27 mouse cellular contexts compared by ENCODE assay signal in the genomic region with DNA sequence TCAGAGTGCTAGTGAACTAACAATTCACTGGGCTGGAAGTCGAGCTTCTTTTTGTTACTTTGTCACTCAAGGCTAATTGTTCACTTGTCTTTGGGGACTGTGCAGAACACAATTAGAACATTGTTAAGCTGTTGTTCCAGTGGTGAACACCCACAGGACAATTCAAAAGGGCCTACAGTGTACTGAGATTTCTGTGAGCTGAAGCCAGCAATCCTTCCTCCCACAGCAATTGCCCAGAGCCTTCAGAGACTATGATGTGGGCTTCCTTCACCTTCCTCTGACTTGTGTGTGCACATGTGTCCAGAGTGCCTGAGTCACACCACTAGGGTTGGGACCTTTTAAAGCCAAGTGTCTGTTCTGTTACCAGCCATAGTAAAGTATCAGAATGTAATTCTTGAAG. TPM values are rescaled to one million over a fixed set of nuclear protein-coding genes. Genes with fewer than 3 reads are reported as not detected.
A peak's percentile ranks its signal among the peaks of the same experiment; 100 is the strongest.
DNase-seq lines count a peak whose midpoint lies in the region; ATAC-seq and TF ChIP-seq lines count a peak whose summit lies in the region.
"Had no signal": no experiment of that assay in that cellular context is flagged by ENCODE, and none has a peak within 500 bp of the region (broad histone marks: within the 10 kb centered on the region; RNA-seq: fewer than 3 reads in every experiment).

No protein-coding gene starts in this region.

- no peak overlapping the region for H3K4me3 ChIP-seq in layer of hippocampus, adult 2 months
- H3K4me3 ChIP-seq in C2C12 (ENCODE audit: insufficient read depth, poor library complexity, severe bottlenecking) (no peak overlapping the region), myocyte (no peak overlapping the region)
- no peak overlapping the region for H3K4me3 ChIP-seq in forebrain, embryonic 14.5 days (ENCODE audit: low read depth, low read length)
- H3K4me3 ChIP-seq: erythroblast, embryonic 14.5 days; forebrain, embryonic 12.5 days; heart, embryonic 12.5 days; intestine, embryonic 15.5 days; limb, embryonic 13.5 days; lung, embryonic 15.5 days; midbrain, embryonic 13.5 days had no signal

- 14% methylated on average over 1 of the region's 1 CpGs for WGBS in forebrain, embryonic 14.5 days

- no peaks in the 10 kb centered on the region for H3K4me1 ChIP-seq in forebrain, embryonic 14.5 days (ENCODE audit: control insufficient read depth, insufficient read depth, low read length)
- H3K4me1 ChIP-seq: intestine, embryonic 15.5 days; limb, embryonic 13.5 days; lung, embryonic 15.5 days had no signal

- peaks cover 87% of the 10 kb centered on the region for H3K79me3 ChIP-seq in C2C12 (ENCODE audit: low read depth)

- TF ChIP-seq POLR2A in myocyte (IDR thresholded peaks at IDR 0.05; ENCODE audit: insufficient read length, low read depth): no peak

- H3K36me3 ChIP-seq in C2C12 (ENCODE audit: control insufficient read depth, insufficient read depth): peaks cover 73% of the 10 kb centered on the region
- H3K36me3 ChIP-seq in myocyte (ENCODE audit: control insufficient read depth, insufficient read depth): peaks cover 5% of the 10 kb centered on the region
- no peaks in the 10 kb centered on the region for H3K36me3 ChIP-seq in forebrain, embryonic 14.5 days (ENCODE audit: control insufficient read depth, insufficient read depth, low read length)
- H3K36me3 ChIP-seq: forebrain, embryonic 12.5 days; intestine, embryonic 15.5 days; limb, embryonic 13.5 days; lung, embryonic 15.5 days; midbrain, embryonic 13.5 days had no signal

- no peak for ATAC-seq in forebrain, embryonic 14.5 days
- ATAC-seq: hindbrain, embryonic 16.5 days; intestine, embryonic 15.5 days; midbrain, embryonic 13.5 days had no signal

- peaks cover 100% of the 10 kb centered on the region for H3K79me2 ChIP-seq in C2C12 (ENCODE audit: control insufficient read depth, insufficient read depth)
- H3K79me2 ChIP-seq in myocyte (ENCODE audit: control insufficient read depth, insufficient read depth): peaks cover 92% of the 10 kb centered on the region

- no peaks in the 10 kb centered on the region for H3K9me3 ChIP-seq in forebrain, embryonic 14.5 days (replicated peaks; ENCODE audit: control insufficient read depth, low read length)
- H3K9me3 ChIP-seq: forebrain, embryonic 12.5 days; G1E; intestine, embryonic 15.5 days; limb, embryonic 13.5 days; lung, embryonic 15.5 days; midbrain, embryonic 13.5 days had no signal

- peak overlapping the region; percentile 72 for H3K4me2 ChIP-seq in myocyte (ENCODE audit: low read depth)
- no peak overlapping the region for H3K4me2 ChIP-seq in forebrain, embryonic 14.5 days (ENCODE audit: low read length)
- H3K4me2 ChIP-seq: forebrain, embryonic 12.5 days; heart, embryonic 12.5 days; intestine, embryonic 15.5 days; limb, embryonic 13.5 days; liver, embryonic 11.5 days; lung, embryonic 15.5 days; midbrain, embryonic 13.5 days had no signal

- H3ac ChIP-seq in C2C12 (ENCODE audit: control insufficient read depth, insufficient read length, low read depth): no peak overlapping the region
- no peak overlapping the region for H3ac ChIP-seq in myocyte (ENCODE audit: control insufficient read depth, insufficient read length)

- H3K27me3 ChIP-seq in C2C12 (ENCODE audit: control insufficient read depth, insufficient read depth, insufficient read length) (no peaks in the 10 kb centered on the region), myocyte (ENCODE audit: control insufficient read depth, insufficient read depth, insufficient read length) (no peaks in the 10 kb centered on the region)
- H3K27me3 ChIP-seq in forebrain, embryonic 14.5 days (replicated peaks; ENCODE audit: control insufficient read depth, insufficient read depth, low read length): no peaks in the 10 kb centered on the region
- H3K27me3 ChIP-seq: forebrain, embryonic 12.5 days; heart, embryonic 12.5 days; intestine, embryonic 15.5 days; limb, embryonic 13.5 days; lung, embryonic 15.5 days; midbrain, embryonic 13.5 days had no signal

- no peak for DNase-seq in layer of hippocampus, adult 2 months (ENCODE audit: low spot score in 2 of 2)
- DNase-seq in layer of hippocampus, adult 11-12 months (ENCODE audit: low spot score): no peak
- peak; percentile 38 for DNase-seq in 416B (ENCODE audit: low read depth)
- DNase-seq in ovary, postnatal 36 days (ENCODE audit: low spot score): no peak
- no peak for DNase-seq in forebrain, embryonic 14.5 days (ENCODE audit: low spot score)
- DNase-seq: adrenal gland, adult 8-10 months; cerebellum, adult 11-12 months; cerebellum, postnatal 10 days; gastrocnemius, postnatal 14 days; heart, adult 18-20 months; heart, postnatal 4 days; kidney, adult 2 months; kidney, postnatal 10 days; lung, postnatal 36 days; thymus, postnatal 14 days had no signal

- peak overlapping the region; percentile 54 for H3K27ac ChIP-seq in layer of hippocampus, adult 2 months
- H3K27ac ChIP-seq in forebrain, embryonic 14.5 days (ENCODE audit: low read depth, low read length): no peak overlapping the region
- H3K27ac ChIP-seq: forebrain, embryonic 12.5 days; intestine, embryonic 15.5 days; limb, embryonic 13.5 days; lung, embryonic 15.5 days; midbrain, embryonic 13.5 days had no signal

- TF ChIP-seq CTCF in layer of hippocampus, adult 2 months (conservative IDR thresholded peaks at IDR 0.05): no peak
- no peak for TF ChIP-seq CTCF in C2C12 (IDR thresholded peaks at IDR 0.05; ENCODE audit: control insufficient read depth, insufficient read depth, insufficient read length)

- H3K9ac ChIP-seq in forebrain, embryonic 14.5 days (ENCODE audit: low read length): no peak overlapping the region
- H3K9ac ChIP-seq: forebrain, embryonic 12.5 days; heart, embryonic 12.5 days; intestine, embryonic 15.5 days; limb, embryonic 13.5 days; lung, embryonic 15.5 days; midbrain, embryonic 13.5 days had no signal

TF ChIP-seq in C2C12, 6 proteins besides CTCF, POLR2A, EP300 and RAD21:
- no peak for TF ChIP-seq USF1 (IDR thresholded peaks at IDR 0.05; ENCODE audit: low read depth)
- TF ChIP-seq MYOG (IDR thresholded peaks at IDR 0.05; ENCODE audit: control insufficient read depth, extremely low read depth, insufficient read length): no peak
- TF ChIP-seq CEBPB (IDR thresholded peaks at IDR 0.05; ENCODE audit: low read depth): no peak
- TF ChIP-seq MAX (IDR thresholded peaks at IDR 0.05): peak; percentile 38
- TF ChIP-seq MYOD1 (IDR thresholded peaks at IDR 0.05; ENCODE audit: control insufficient read depth, insufficient read length, low read depth): no peak
- no peak for TF ChIP-seq FOSL1 (IDR thresholded peaks at IDR 0.05; ENCODE audit: insufficient read depth, low read length, poor library complexity, severe bottlenecking)

TF ChIP-seq in myocyte, 11 proteins besides CTCF, POLR2A, EP300 and RAD21:
- TF ChIP-seq CEBPB (IDR thresholded peaks at IDR 0.05; ENCODE audit: insufficient read depth, poor library complexity, severe bottlenecking) (no peak), E2F4 (IDR thresholded peaks at IDR 0.05; ENCODE audit: insufficient read depth) (no peak), POLR2AphosphoS2 (IDR thresholded peaks at IDR 0.05; ENCODE audit: insufficient read length, low read depth) (no peak), MYOG (IDR thresholded peaks at IDR 0.05; ENCODE audit: control insufficient read depth in 1 of 3, insufficient read depth in 1 of 3, insufficient read length in 2 of 3, low read depth in 2 of 3) (no peak), SRF (IDR thresholded peaks at IDR 0.05; ENCODE audit: control insufficient read depth, insufficient read length, low read depth) (no peak), REST (IDR thresholded peaks at IDR 0.05; ENCODE audit: insufficient read depth, insufficient read length) (no peak)

RNA-seq across cellular contexts. Expression of a gene that starts 50.5 kb away (rescaled TPM):
- total RNA-seq in layer of hippocampus, adult 2 months (2021): 100 to 1,000 TPM; 160 TPM
- polyA plus RNA-seq in C2C12 (2012; fragmentation: generic; extraction: Trizol) (292 TPM), myocyte (2012; fragmentation: generic; extraction: Trizol) (103 TPM)
- polyA plus RNA-seq in forebrain, embryonic 14.5 days (2014; fragmentation: Nextera tagmentation; extraction: Ambion mirVana): 13.7 and 13.9 TPM in 2 replicates
